Mouse (Mus musculus) olfactory bulb, adult 2 months (tissue): ENCODE data around the gene Gm49369. TPM values are rescaled to one million over a fixed set of nuclear protein-coding genes. Genes with fewer than 3 reads are reported as not detected.
"Not testable (repeated sequence)": the region's sequence is repeated elsewhere in the genome, so short reads cannot be mapped to it uniquely, and the experiment has no call there.

ENCODE experiments used
- H3K27ac ChIP-seq: fragments of 200-500 bp; 2 replicates; pipeline ENCODE4 v1.5.1; 2012; ENCODE audit warnings: low read depth, low read length; ENCODE audit not compliant: insufficient read depth
- H3K4me1 ChIP-seq: fragments of 200-500 bp; 2 replicates; pipeline ENCODE4 v1.6.1; 2012; ENCODE audit warnings: low read length; ENCODE audit not compliant: control insufficient read depth, insufficient read depth
- H3K4me3 ChIP-seq: fragments of 200-500 bp; 2 replicates; pipeline ENCODE4 v1.5.1; 2012; ENCODE audit warnings: mild to moderate bottlenecking, low read depth, low read length, moderate library complexity; ENCODE audit not compliant: insufficient read depth
- CTCF ChIP-seq: fragments of 200-500 bp; IDR thresholded peaks from 2 replicates; pipeline ENCODE4 v1.5.1; 2012; ENCODE audit warnings: low read depth, mild to moderate bottlenecking, low read length, moderate library complexity; ENCODE audit not compliant: insufficient read depth
- POLR2A ChIP-seq: fragments of 200-500 bp; IDR thresholded peaks from 2 replicates; pipeline ENCODE4 v1.6.1; 2012; ENCODE audit warnings: mild to moderate bottlenecking, low read depth, low read length, moderate library complexity; ENCODE audit not compliant: insufficient read depth
- WGBS: fragments of 180-500 bp; shearing (Covaris S2); methylation state at CpG from one replicate; pipeline ENCODE4 v1.1.7; 2018; 5-methylcytosine and 5-hydroxymethylcytosine counted together
- polyA plus RNA-seq: library from polyadenylated mRNA; stranded (reverse); fragments of >200 nt; gene quantifications from 2 replicates; pipeline ENCODE4 v1.2.4, GENCODE M21; 2012; ENCODE audit warnings: low replicate concordance; ENCODE audit not compliant: missing spikeins, insufficient read depth, insufficient read length

Gm49369 gene
- polyA plus RNA-seq, 1 experiment: not detected

- Histone ChIP-seq H3K4me3 (no peak overlapping the region), H3K27ac (no peak overlapping the region), H3K4me1 (no peaks in the 10 kb centered on the region)
- 89% methylated on average over 9 of the region's 9 CpGs for WGBS
- TF ChIP-seq POLR2A: no peak
- TF ChIP-seq CTCF: no peak
Measured at GRCm38 (mm10) chr7:142326714-142327445, 55.6 kb downstream of the Gm49369 start.

DNA sequence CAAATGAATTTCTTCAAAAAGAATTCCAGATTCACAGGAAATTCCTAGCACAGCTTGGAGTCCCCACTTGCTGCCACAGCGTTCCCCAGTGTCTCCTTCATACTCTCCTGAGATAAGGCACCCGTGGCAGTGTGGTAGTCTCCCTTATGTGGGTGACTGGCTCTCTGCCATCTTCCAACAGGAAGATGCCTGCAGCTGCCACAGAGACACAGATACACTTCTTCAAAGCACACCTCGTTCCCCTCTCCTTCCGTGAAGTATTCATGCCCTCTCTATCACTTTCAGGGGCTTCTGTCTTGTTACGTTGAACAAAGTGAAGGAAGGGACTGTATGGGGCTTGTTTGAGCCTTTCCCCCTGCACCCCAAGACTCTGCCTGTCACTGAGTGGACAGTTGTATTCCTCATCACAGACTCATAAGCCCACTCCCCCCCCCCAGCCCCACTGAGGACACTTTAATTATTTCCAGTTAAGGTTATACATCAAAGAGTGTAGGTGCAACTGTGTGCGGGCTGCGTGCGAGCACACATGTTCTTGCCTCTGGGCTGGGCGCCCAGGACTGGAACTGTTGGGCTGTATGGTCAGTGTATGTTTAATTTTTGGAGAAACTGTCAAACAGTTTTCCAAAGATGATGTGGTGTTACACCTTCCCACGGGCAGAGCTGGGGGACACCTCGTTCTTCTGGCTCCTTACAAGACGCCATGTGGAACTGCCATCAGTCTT lies 58.9 kb downstream of the Gm49369 start:
- Histone ChIP-seq H3K27ac (no peak overlapping the region), H3K4me1 (peaks cover 22% of the 10 kb centered on the region), H3K4me3 (no peak overlapping the region)
- WGBS: 87% methylated on average over 12 of the region's 12 CpGs
- TF ChIP-seq POLR2A (no peak), CTCF (no peak)

GRCm38 (mm10) chr7:142322641-142323040 lies 59.8 kb downstream of the Gm49369 start:
- WGBS: 90% methylated on average over 6 of the region's 6 CpGs
- peaks cover 27% of the 10 kb centered on the region for H3K4me1 ChIP-seq
- no peak overlapping the region for H3K4me3 ChIP-seq
- TF ChIP-seq CTCF (no peak), POLR2A (no peak)
- no peak overlapping the region for H3K27ac ChIP-seq

- 68% methylated on average over 6 of the region's 10 CpGs for WGBS
- not testable (repeated sequence) for H3K4me3 ChIP-seq, H3K27ac ChIP-seq
- peaks cover 29% of the 10 kb centered on the region for H3K4me1 ChIP-seq
Measured at GRCm38 (mm10) chr7:142321637-142322306, 60.7 kb downstream of the Gm49369 start.

Other genes with a start within 250 kb of the Gm49369 start
- gene Gm39115, start 246.6 kb downstream of the Gm49369 start, polyA plus RNA-seq: not detected in 2 replicates
- gene Gm45337, start 238.1 kb downstream of the Gm49369 start, polyA plus RNA-seq: not detected in 2 replicates
- gene Gm29735, start 225.6 kb downstream of the Gm49369 start, polyA plus RNA-seq: not detected in 2 replicates
- not detected in 2 replicates for gene Gm4553, start 216.9 kb downstream of the Gm49369 start, polyA plus RNA-seq
- gene Krtap5-2, start 206.7 kb downstream of the Gm49369 start, polyA plus RNA-seq: not detected in 2 replicates
- gene Gm10153, start 192.3 kb downstream of the Gm49369 start, polyA plus RNA-seq: not detected in 2 replicates
- not detected in 2 replicates for gene Krtap5-3, start 181.3 kb downstream of the Gm49369 start, polyA plus RNA-seq
- not detected in 2 replicates for gene Gm7579, start 170.8 kb downstream of the Gm49369 start, polyA plus RNA-seq
- not detected in 2 replicates for gene Krtap5-5, start 152.7 kb downstream of the Gm49369 start, polyA plus RNA-seq
- not detected in 2 replicates for gene Gm40460, start 141.6 kb downstream of the Gm49369 start, polyA plus RNA-seq
- not detected in 2 replicates for gene Gm2431, start 124.3 kb downstream of the Gm49369 start, polyA plus RNA-seq
- gene Gm4559, start 108.3 kb downstream of the Gm49369 start, polyA plus RNA-seq: not detected in 2 replicates
- gene Krtap5-1, start 85.5 kb downstream of the Gm49369 start, polyA plus RNA-seq: not detected in 2 replicates
- not detected in 2 replicates for gene Krtap5-4, start 79.1 kb downstream of the Gm49369 start, polyA plus RNA-seq
- gene Ifitm10, start 8.9 kb downstream of the Gm49369 start, polyA plus RNA-seq: not detected in 2 replicates
- gene Ctsd, start 5.4 kb upstream of the Gm49369 start, polyA plus RNA-seq: 266 and 290 TPM in 2 replicates
- gene Syt8, start 52.2 kb upstream of the Gm49369 start, polyA plus RNA-seq: not detected in 2 replicates
- not detected in 2 replicates for gene Tnni2, start 59.1 kb upstream of the Gm49369 start, polyA plus RNA-seq
- not detected in 2 replicates for gene Lsp1, start 78.1 kb upstream of the Gm49369 start, polyA plus RNA-seq
- gene Tnnt3, start 116.2 kb upstream of the Gm49369 start, polyA plus RNA-seq: not detected in 2 replicates
- gene Mrpl23, start 150.0 kb upstream of the Gm49369 start, polyA plus RNA-seq: not detected in 2 replicates